Mouse (Mus musculus): Measurements from ENCODE around the gene Klrg1. TPM values are rescaled to one million over a fixed set of nuclear protein-coding genes. Genes with fewer than 3 reads are reported as not detected.
A peak's percentile ranks its signal among the peaks of the same experiment; 100 is the strongest.

Klrg1 gene
- polyA plus RNA-seq, 1 experiment: 0.28 TPM

DNA sequence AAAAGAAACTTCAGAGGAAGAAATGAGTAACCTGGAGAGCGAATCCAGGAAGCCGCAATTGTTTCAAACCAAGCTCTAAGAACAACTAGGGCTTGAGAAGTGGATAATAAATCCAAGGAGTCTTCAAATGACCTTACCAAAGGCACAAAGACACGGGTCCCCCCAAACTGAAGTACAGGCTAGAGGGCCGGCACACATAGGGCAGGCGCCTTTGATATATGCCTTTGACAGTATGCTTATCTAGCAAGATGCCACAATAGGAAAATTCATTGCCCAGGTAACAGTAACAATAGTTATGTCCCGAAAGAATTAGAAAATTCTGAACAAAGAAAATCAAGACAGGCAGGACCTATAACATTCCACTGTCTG is 25.4 kb upstream of the Klrg1 start:
- no peak overlapping the region for H3K27ac ChIP-seq (ENCODE audit: insufficient read depth, low read depth, low read length)

DNA sequence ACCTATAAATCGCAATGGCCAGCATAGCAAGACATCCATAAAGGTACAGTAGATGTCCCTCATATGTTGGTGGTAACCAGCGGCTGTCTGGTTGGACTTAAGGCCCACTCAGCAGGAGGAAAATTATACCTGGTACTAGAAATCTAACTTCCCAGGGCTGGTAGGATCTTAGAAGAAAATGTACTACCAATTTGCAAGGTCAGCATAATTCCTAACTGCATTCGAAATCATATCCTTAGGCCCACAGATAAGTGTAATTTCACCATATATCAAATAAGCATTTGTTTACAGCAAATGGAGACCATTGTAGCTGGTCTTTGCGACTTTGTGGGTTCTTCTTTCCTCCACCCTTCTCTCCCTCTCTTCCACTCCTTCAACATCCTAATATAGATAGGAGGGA is 24.0 kb upstream of the Klrg1 start:
- Histone ChIP-seq H3K27ac (ENCODE audit: insufficient read depth, low read depth, low read length) (no peak overlapping the region), H3K4me3 (ENCODE audit: low read depth, low read length) (no peak overlapping the region), H3K4me1 (ENCODE audit: control insufficient read depth, insufficient read depth, insufficient read length, low read length) (peaks cover 3% of the 10 kb centered on the region; the same call in 1 of the 2 replicates), H3K36me3 (ENCODE audit: control insufficient read depth, insufficient read depth, low read length) (no peaks in the 10 kb centered on the region), H3K27me3 (ENCODE audit: control insufficient read depth, insufficient read depth, low read length) (no peaks in the 10 kb centered on the region)
- 85% methylated on average over 4 of the region's 4 CpGs for WGBS
- no peak for TF ChIP-seq POLR2A (IDR thresholded peaks at IDR 0.05; ENCODE audit: low read depth, low read length)
- no peak for TF ChIP-seq CTCF (IDR thresholded peaks at IDR 0.05; ENCODE audit: extremely low read depth, insufficient read length, insufficient replicate concordance, low read depth, low read length)

More for the DNA sequence above, 25.4 kb upstream of the Klrg1 start:
- 0 out of 2 replicates have a peak, but pooled peaks cover 4% of the 10 kb centered on the region for H3K36me3 ChIP-seq (ENCODE audit: control insufficient read depth, insufficient read depth, low read length)
- no peaks in the 10 kb centered on the region for H3K27me3 ChIP-seq (ENCODE audit: control insufficient read depth, insufficient read depth, low read length)
- peaks cover 3% of the 10 kb centered on the region; the same call in 1 of the 2 replicates for H3K4me1 ChIP-seq (ENCODE audit: control insufficient read depth, insufficient read depth, insufficient read length, low read length)
- no peak for TF ChIP-seq CTCF (IDR thresholded peaks at IDR 0.05; ENCODE audit: extremely low read depth, insufficient read length, insufficient replicate concordance, low read depth, low read length)
- no peak for TF ChIP-seq POLR2A (IDR thresholded peaks at IDR 0.05; ENCODE audit: low read depth, low read length)
- WGBS: 67% methylated on average over 6 of the region's 6 CpGs
- H3K4me3 ChIP-seq (ENCODE audit: low read depth, low read length): no peak overlapping the region

DNA sequence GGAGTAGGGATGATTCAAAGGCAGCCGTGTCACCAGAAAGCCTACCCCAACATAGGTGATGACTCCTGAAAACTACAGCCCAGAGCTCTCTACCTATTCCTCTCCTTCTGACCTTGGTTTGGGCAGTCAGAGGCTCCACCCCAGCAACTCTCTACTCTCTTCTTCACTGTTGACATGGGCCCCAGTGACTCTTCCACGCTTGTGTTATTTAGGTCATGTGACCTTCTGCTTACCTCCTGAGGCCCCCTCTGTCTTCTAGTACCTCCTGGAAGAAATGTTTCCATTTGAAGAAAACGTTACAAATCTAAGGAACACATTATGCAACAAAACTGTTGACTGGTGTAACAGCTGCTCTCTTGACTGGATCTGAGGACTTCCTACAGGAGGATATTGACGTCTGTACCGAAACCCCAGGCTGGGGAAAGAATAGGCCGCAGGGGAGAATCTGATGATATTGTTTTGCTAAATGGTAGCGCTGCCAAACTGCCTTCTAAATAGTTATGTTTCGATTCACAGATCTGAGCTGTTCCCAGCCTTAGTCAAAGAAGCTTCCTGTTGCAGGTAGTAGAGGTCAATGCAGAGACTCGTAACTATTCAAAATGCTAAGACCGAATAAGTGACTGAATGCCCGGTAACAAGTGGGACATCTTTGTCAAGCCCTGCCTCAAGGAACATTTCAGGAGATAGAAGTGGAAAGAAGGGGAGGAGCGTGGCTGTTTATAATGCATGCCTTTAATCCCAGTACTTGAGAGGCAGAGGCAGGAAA is 22.3 kb upstream of the Klrg1 start:
- Histone ChIP-seq H3K4me1 (ENCODE audit: control insufficient read depth, insufficient read depth, insufficient read length, low read length) (no peaks in the 10 kb centered on the region), H3K27me3 (ENCODE audit: control insufficient read depth, insufficient read depth, low read length) (no peaks in the 10 kb centered on the region), H3K27ac (ENCODE audit: insufficient read depth, low read depth, low read length) (no peak overlapping the region), H3K36me3 (ENCODE audit: control insufficient read depth, insufficient read depth, low read length) (no peaks in the 10 kb centered on the region), H3K4me3 (ENCODE audit: low read depth, low read length) (no peak overlapping the region)
- WGBS: 78% methylated on average over 12 of the region's 12 CpGs
- no peak for TF ChIP-seq CTCF (IDR thresholded peaks at IDR 0.05; ENCODE audit: extremely low read depth, insufficient read length, insufficient replicate concordance, low read depth, low read length)
- TF ChIP-seq POLR2A (IDR thresholded peaks at IDR 0.05; ENCODE audit: low read depth, low read length): no peak

DNA sequence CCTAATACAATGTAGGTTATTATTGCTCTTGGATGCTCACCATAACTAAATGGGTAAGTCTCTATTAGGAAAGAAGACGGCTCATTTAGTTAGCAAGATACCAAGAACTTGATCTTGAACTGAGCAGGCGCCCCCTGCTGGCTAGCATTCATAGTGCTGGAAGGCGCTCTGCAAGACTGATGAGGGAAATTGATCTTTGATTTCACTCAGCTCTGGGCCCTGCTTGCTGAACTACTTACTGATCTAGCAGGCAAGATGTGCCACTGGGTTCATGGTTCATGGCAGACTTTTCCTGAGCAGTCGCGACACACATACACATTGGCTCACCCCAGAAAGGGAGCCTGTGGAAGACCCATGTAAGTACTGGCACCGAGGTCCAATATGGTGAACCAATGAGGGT is 21.7 kb upstream of the Klrg1 start:
- Histone ChIP-seq H3K27ac (ENCODE audit: insufficient read depth, low read depth, low read length) (no peak overlapping the region), H3K4me1 (ENCODE audit: control insufficient read depth, insufficient read depth, insufficient read length, low read length) (no peaks in the 10 kb centered on the region), H3K27me3 (ENCODE audit: control insufficient read depth, insufficient read depth, low read length) (no peaks in the 10 kb centered on the region), H3K4me3 (ENCODE audit: low read depth, low read length) (no peak overlapping the region), H3K36me3 (ENCODE audit: control insufficient read depth, insufficient read depth, low read length) (no peaks in the 10 kb centered on the region)
- 29% methylated on average over 6 of the region's 6 CpGs for WGBS
- TF ChIP-seq CTCF (IDR thresholded peaks at IDR 0.05; ENCODE audit: extremely low read depth, insufficient read length, insufficient replicate concordance, low read depth, low read length) (peak; percentile 76; the same call in 1 of the 2 replicates), POLR2A (IDR thresholded peaks at IDR 0.05; ENCODE audit: low read depth, low read length) (no peak)

DNA sequence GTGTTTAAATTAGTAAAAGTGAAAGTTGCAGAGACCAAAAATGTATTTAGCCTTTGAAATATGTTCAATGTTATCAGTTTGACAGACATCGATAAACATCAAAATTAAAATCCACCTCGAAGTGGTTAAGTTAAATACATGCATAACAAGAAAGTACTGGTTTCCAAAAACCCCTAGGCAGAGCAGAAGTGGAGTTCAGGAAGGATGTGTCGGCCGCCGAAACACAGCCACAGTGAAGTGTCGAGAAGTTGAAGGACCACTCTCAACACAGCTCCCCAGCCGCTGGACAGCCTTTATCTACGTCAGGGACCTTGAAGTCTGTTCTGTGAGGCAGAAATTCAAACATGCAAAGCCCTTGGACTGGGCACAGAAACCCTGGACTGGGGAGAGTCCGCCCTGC is 20.8 kb upstream of the Klrg1 start:
- no peak overlapping the region for H3K4me3 ChIP-seq (ENCODE audit: low read depth, low read length)
- no peaks in the 10 kb centered on the region for H3K36me3 ChIP-seq (ENCODE audit: control insufficient read depth, insufficient read depth, low read length)
- WGBS: 72% methylated on average over 9 of the region's 9 CpGs
- no peak for TF ChIP-seq POLR2A (IDR thresholded peaks at IDR 0.05; ENCODE audit: low read depth, low read length)
- TF ChIP-seq CTCF (IDR thresholded peaks at IDR 0.05; ENCODE audit: extremely low read depth, insufficient read length, insufficient replicate concordance, low read depth, low read length): no peak
- no peaks in the 10 kb centered on the region for H3K27me3 ChIP-seq (ENCODE audit: control insufficient read depth, insufficient read depth, low read length)
- no peak overlapping the region for H3K27ac ChIP-seq (ENCODE audit: insufficient read depth, low read depth, low read length)
- no peaks in the 10 kb centered on the region for H3K4me1 ChIP-seq (ENCODE audit: control insufficient read depth, insufficient read depth, insufficient read length, low read length)

DNA sequence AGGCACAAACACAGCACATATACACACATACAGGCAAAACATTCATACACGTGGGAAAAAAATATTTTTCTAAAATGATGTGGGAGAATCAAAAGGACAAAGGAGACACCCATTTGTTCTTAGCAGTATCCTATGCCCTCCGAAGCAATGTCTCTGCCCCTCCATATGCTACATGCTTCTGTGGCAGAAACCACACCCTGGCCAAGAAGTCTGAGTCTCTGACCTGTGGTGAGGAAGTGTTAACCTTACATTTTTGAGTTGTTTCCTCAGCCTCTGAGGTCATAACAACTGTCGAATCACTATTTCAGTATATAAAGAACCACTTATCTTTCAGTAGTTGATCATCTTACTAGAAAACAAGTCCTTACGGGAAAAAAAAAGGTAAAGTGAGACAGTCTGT is 20.0 kb upstream of the Klrg1 start:
- Histone ChIP-seq H3K27me3 (ENCODE audit: control insufficient read depth, insufficient read depth, low read length) (no peaks in the 10 kb centered on the region), H3K4me1 (ENCODE audit: control insufficient read depth, insufficient read depth, insufficient read length, low read length) (no peaks in the 10 kb centered on the region), H3K27ac (ENCODE audit: insufficient read depth, low read depth, low read length) (no peak overlapping the region), H3K4me3 (ENCODE audit: low read depth, low read length) (no peak overlapping the region), H3K36me3 (ENCODE audit: control insufficient read depth, insufficient read depth, low read length) (no peaks in the 10 kb centered on the region)
- TF ChIP-seq CTCF (IDR thresholded peaks at IDR 0.05; ENCODE audit: extremely low read depth, insufficient read length, insufficient replicate concordance, low read depth, low read length) (no peak), POLR2A (IDR thresholded peaks at IDR 0.05; ENCODE audit: low read depth, low read length) (no peak)
- 68% methylated on average over 4 of the region's 4 CpGs for WGBS

DNA sequence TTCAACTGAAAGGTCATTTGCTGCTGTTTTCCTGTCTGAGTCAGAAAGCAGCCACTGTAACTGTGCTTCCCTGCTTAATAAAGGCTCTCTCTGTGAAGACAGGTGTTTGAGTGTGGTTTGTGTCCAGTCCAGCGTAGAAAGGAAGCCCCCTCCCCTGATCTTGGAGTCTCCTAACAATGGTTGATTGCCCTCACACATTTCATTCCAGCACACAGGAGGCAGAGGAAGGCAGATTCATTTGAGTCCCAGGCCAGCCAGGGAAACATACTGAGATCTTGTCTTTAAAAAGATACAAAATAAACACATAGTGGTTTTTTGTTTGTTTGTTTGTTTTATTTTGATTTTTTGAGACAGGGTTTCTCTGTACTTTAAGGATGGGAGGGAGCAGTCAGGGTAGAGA is 19.4 kb upstream of the Klrg1 start:
- H3K27ac ChIP-seq (ENCODE audit: insufficient read depth, low read depth, low read length): no peak overlapping the region
- H3K4me1 ChIP-seq (ENCODE audit: control insufficient read depth, insufficient read depth, insufficient read length, low read length): no peaks in the 10 kb centered on the region
- H3K4me3 ChIP-seq (ENCODE audit: low read depth, low read length): no peak overlapping the region
- H3K27me3 ChIP-seq (ENCODE audit: control insufficient read depth, insufficient read depth, low read length): 0 out of 2 replicates have a peak, but pooled peaks cover under 1% of the 10 kb centered on the region
- no peak for TF ChIP-seq POLR2A (IDR thresholded peaks at IDR 0.05; ENCODE audit: low read depth, low read length)
- TF ChIP-seq CTCF (IDR thresholded peaks at IDR 0.05; ENCODE audit: extremely low read depth, insufficient read length, insufficient replicate concordance, low read depth, low read length): no peak
- 84% methylated on average over 1 of the region's 1 CpGs for WGBS
- H3K36me3 ChIP-seq (ENCODE audit: control insufficient read depth, insufficient read depth, low read length): no peaks in the 10 kb centered on the region

Measured in small intestine, adult 2 months (tissue).